In genomic region chr14:60634877-60635771, GRCm38 (mm10) we compare ENCODE assay signal across 8 mouse cellular contexts. TPM values are rescaled to one million over a fixed set of nuclear protein-coding genes. Genes with fewer than 3 reads are reported as not detected.
DNase-seq lines count a peak whose midpoint lies in the region; ATAC-seq and TF ChIP-seq lines count a peak whose summit lies in the region.

No protein-coding gene starts in this region.

- H3K4me2 ChIP-seq in embryonic facial prominence, embryonic 11.5 days (ENCODE audit: low read depth, low read length), result peak overlapping the region; percentile 97
- peak overlapping the region; percentile 96 for H3K4me2 ChIP-seq in heart, embryonic 12.5 days
- H3K4me2 ChIP-seq in kidney, postnatal 0 days (ENCODE audit: low read length), result peak overlapping the region; percentile 87

- under 1% methylated on average over 45 of the region's 45 CpGs for WGBS in embryonic facial prominence, embryonic 11.5 days
- WGBS in heart, embryonic 12.5 days, result under 1% methylated on average over 44 of the region's 45 CpGs
- WGBS in kidney, postnatal 0 days, result under 1% methylated on average over 40 of the region's 45 CpGs

- peak; percentile 53 for TF ChIP-seq CTCF in kidney, postnatal 0 days (IDR thresholded peaks at IDR 0.05; ENCODE audit: low read depth)

- H3K36me3 ChIP-seq in embryonic facial prominence, embryonic 11.5 days (replicated peaks; ENCODE audit: control insufficient read depth, insufficient read depth, low read depth, low read length), result no peaks in the 10 kb centered on the region
- no peaks in the 10 kb centered on the region for H3K36me3 ChIP-seq in heart, embryonic 12.5 days
- H3K36me3 ChIP-seq in kidney, postnatal 0 days (ENCODE audit: insufficient read depth, low read length), result no peaks in the 10 kb centered on the region

- peak; percentile 66; the same call in 1 of the 2 replicates for ATAC-seq in embryonic facial prominence, embryonic 11.5 days (replicated peaks; ENCODE audit: insufficient number of reproducible peaks, low FRiP score, low TSS enrichment, low read depth)
- ATAC-seq in heart, embryonic 12.5 days (ENCODE audit: insufficient number of reproducible peaks, low FRiP score), result peak; percentile 67
- ATAC-seq in kidney, postnatal 0 days (replicated peaks; ENCODE audit: low FRiP score, low read depth), result peak; percentile 70

- H3K9ac ChIP-seq in embryonic facial prominence, embryonic 11.5 days (replicated peaks; ENCODE audit: low read length), result peak overlapping the region; percentile 74
- peak overlapping the region; percentile 68 for H3K9ac ChIP-seq in heart, embryonic 12.5 days
- peak overlapping the region; percentile 73 for H3K9ac ChIP-seq in kidney, postnatal 0 days (ENCODE audit: low read depth, low read length)

- peak overlapping the region; percentile 59; the same call in 1 of the 2 replicates for H3K27ac ChIP-seq in embryonic facial prominence, embryonic 11.5 days (replicated peaks; ENCODE audit: low read depth, low read length)
- 0 out of 2 replicates have a peak overlapping the region, but pooled peaks have one; percentile 8 for H3K27ac ChIP-seq in heart, embryonic 12.5 days (ENCODE audit: poor library complexity, severe bottlenecking)
- H3K27ac ChIP-seq in kidney, postnatal 0 days, result peak overlapping the region; percentile 91

- peak overlapping the region; percentile 68 for H3K4me3 ChIP-seq in embryonic facial prominence, embryonic 11.5 days (ENCODE audit: low read depth, low read length)
- H3K4me3 ChIP-seq in heart, embryonic 12.5 days, result peak overlapping the region; percentile 56
- peak overlapping the region; percentile 76 for H3K4me3 ChIP-seq in kidney, postnatal 0 days (replicated peaks; ENCODE audit: low read depth, low read length)

- peaks cover 4% of the 10 kb centered on the region; the same call in 1 of the 2 replicates for H3K4me1 ChIP-seq in embryonic facial prominence, embryonic 11.5 days (ENCODE audit: control insufficient read depth, insufficient read depth, low read length)
- peaks cover 16% of the 10 kb centered on the region for H3K4me1 ChIP-seq in heart, embryonic 12.5 days (replicated peaks)
- peaks cover 24% of the 10 kb centered on the region for H3K4me1 ChIP-seq in kidney, postnatal 0 days (replicated peaks; ENCODE audit: insufficient read depth, low read length)

- DNase-seq in right cerebral cortex, postnatal 25 days, result peak; percentile 18
- DNase-seq in right cerebral cortex, adult 18-20 months, result no peak
- peak; percentile 63 for DNase-seq in embryonic facial prominence, embryonic 11.5 days (ENCODE audit: low spot score)
- peak; percentile 57 for DNase-seq in kidney, postnatal 0 days (ENCODE audit: low spot score)
- peak; percentile 71 to 78 for DNase-seq in lung, postnatal 4 days
- peak; percentile 55 to 79 for DNase-seq in spleen, postnatal 4 days (ENCODE audit: low spot score in 2 of 2)
- no peak for DNase-seq in urinary bladder, adult 2 months (ENCODE audit: low spot score)

- no peaks in the 10 kb centered on the region for H3K9me3 ChIP-seq in embryonic facial prominence, embryonic 11.5 days (replicated peaks; ENCODE audit: control insufficient read depth, low read length)
- H3K9me3 ChIP-seq in heart, embryonic 12.5 days (replicated peaks), result no peaks in the 10 kb centered on the region
- H3K9me3 ChIP-seq in kidney, postnatal 0 days (replicated peaks; ENCODE audit: low read length), result no peaks in the 10 kb centered on the region

- H3K27me3 ChIP-seq in embryonic facial prominence, embryonic 11.5 days (ENCODE audit: control insufficient read depth, insufficient read depth, low read length), result no peaks in the 10 kb centered on the region
- peaks cover 29% of the 10 kb centered on the region for H3K27me3 ChIP-seq in heart, embryonic 12.5 days (replicated peaks)
- no peaks in the 10 kb centered on the region for H3K27me3 ChIP-seq in kidney, postnatal 0 days (ENCODE audit: insufficient read depth, low read length)

RNA-seq across cellular contexts. Expression of gene Spata13, which starts 1.3 kb away (rescaled TPM):
- polyA plus RNA-seq in embryonic facial prominence, embryonic 11.5 days (2014; fragmentation: Nextera tagmentation; extraction: Ambion mirVana), result 20.7 and 25.9 TPM in 2 replicates
- 21.0 and 22.4 TPM in 2 replicates for polyA plus RNA-seq in heart, embryonic 12.5 days (2016; fragmentation: Nextera tagmentation; extraction: Ambion mirVana)
- polyA plus RNA-seq in kidney, postnatal 0 days (2015; fragmentation: Nextera tagmentation; extraction: Ambion mirVana), result 47.4 and 49.9 TPM in 2 replicates
- 26.6 and 39.2 TPM in 2 replicates for polyA plus RNA-seq in urinary bladder, adult 2 months (2012; rRNA removed)

Comparison
In these comparisons a context has a peak if more than half of its experiments do, and no peak if none do; other contexts are left out.
1. DNase-seq: peak in right cerebral cortex, postnatal 25 days (single experiment), embryonic facial prominence, embryonic 11.5 days (single experiment), kidney, postnatal 0 days (single experiment), lung, postnatal 4 days (2 of 2) and spleen, postnatal 4 days (2 of 2); none in right cerebral cortex, adult 18-20 months (single experiment) and urinary bladder, adult 2 months (single experiment).
2. H3K27ac ChIP-seq: peak in every context shown above with its lines; median percentile 91 in kidney, postnatal 0 days; 59 in embryonic facial prominence, embryonic 11.5 days; 8 in heart, embryonic 12.5 days.
3. Peak in every context shown above with its lines, with median percentiles within 50 percentile points of each other: ATAC-seq, H3K4me2 ChIP-seq, H3K4me3 ChIP-seq and H3K9ac ChIP-seq.